Mouse (Mus musculus): ENCODE data around the gene Bicdl1. TPM values are rescaled to one million over a fixed set of nuclear protein-coding genes. Genes with fewer than 3 reads are reported as not detected.
A peak's percentile ranks its signal among the peaks of the same experiment; 100 is the strongest.

The Bicdl1 gene
- polyA plus RNA-seq, 1 experiment from 2014 or later: 25.5 TPM

- Histone ChIP-seq H3K4me3 (no peak overlapping the region), H3K4me1 (0 out of 2 replicates have a peak, but pooled peaks cover 2% of the 10 kb centered on the region), H3K4me2 (replicated peaks) (no peak overlapping the region), H3K27ac (replicated peaks) (no peak overlapping the region), H3K9ac (replicated peaks) (no peak overlapping the region), H3K27me3 (no peaks in the 10 kb centered on the region), H3K9me3 (no peaks in the 10 kb centered on the region), H3K36me3 (no peaks in the 10 kb centered on the region)
- WGBS: 86% methylated on average over 21 of the region's 21 CpGs
- ATAC-seq (replicated peaks): no peak
Measured at GRCm38 (mm10) chr5:115722188-115722959, 9.0 kb downstream of the Bicdl1 start.

- ATAC-seq (replicated peaks): no peak
- H3K4me2 ChIP-seq (replicated peaks): no peak overlapping the region
- 41% methylated on average over 3 of the region's 3 CpGs for WGBS
- H3K36me3 ChIP-seq: no peaks in the 10 kb centered on the region
- H3K27ac ChIP-seq (replicated peaks): no peak overlapping the region
- H3K9me3 ChIP-seq: no peaks in the 10 kb centered on the region
- no peaks in the 10 kb centered on the region for H3K4me1 ChIP-seq
- no peak overlapping the region for H3K9ac ChIP-seq (replicated peaks)
- no peaks in the 10 kb centered on the region for H3K27me3 ChIP-seq
- H3K4me3 ChIP-seq: no peak overlapping the region
Measured at GRCm38 (mm10) chr5:115720761-115721160, 10.7 kb downstream of the Bicdl1 start.

- Histone ChIP-seq H3K9me3 (no peaks in the 10 kb centered on the region), H3K4me2 (replicated peaks) (no peak overlapping the region), H3K36me3 (no peaks in the 10 kb centered on the region), H3K9ac (replicated peaks) (no peak overlapping the region), H3K27ac (replicated peaks) (no peak overlapping the region), H3K4me3 (no peak overlapping the region), H3K4me1 (no peaks in the 10 kb centered on the region), H3K27me3 (no peaks in the 10 kb centered on the region)
- 93% methylated on average over 3 of the region's 3 CpGs for WGBS
- no peak for ATAC-seq (replicated peaks)
Measured at GRCm38 (mm10) chr5:115717693-115718092, 13.7 kb downstream of the Bicdl1 start.

- WGBS: 88% methylated on average over 3 of the region's 3 CpGs
- H3K4me2 ChIP-seq (replicated peaks): no peak overlapping the region
- no peaks in the 10 kb centered on the region for H3K9me3 ChIP-seq
- H3K9ac ChIP-seq (replicated peaks): no peak overlapping the region
- H3K4me1 ChIP-seq: no peaks in the 10 kb centered on the region; the same call in 1 of the 2 replicates
- H3K27me3 ChIP-seq: no peaks in the 10 kb centered on the region
- no peaks in the 10 kb centered on the region for H3K36me3 ChIP-seq
- ATAC-seq (replicated peaks): no peak
- no peak overlapping the region for H3K4me3 ChIP-seq
- no peak overlapping the region for H3K27ac ChIP-seq (replicated peaks)
Measured at GRCm38 (mm10) chr5:115717106-115717505, 14.3 kb downstream of the Bicdl1 start.

- Histone ChIP-seq H3K4me2 (replicated peaks) (no peak overlapping the region), H3K4me1 (peaks cover 5% of the 10 kb centered on the region; the same call in 1 of the 2 replicates), H3K9ac (replicated peaks) (no peak overlapping the region), H3K4me3 (no peak overlapping the region), H3K36me3 (no peaks in the 10 kb centered on the region), H3K27me3 (no peaks in the 10 kb centered on the region), H3K27ac (replicated peaks) (no peak overlapping the region), H3K9me3 (no peaks in the 10 kb centered on the region)
- no peak for ATAC-seq (replicated peaks)
- WGBS: 73% methylated on average over 6 of the region's 6 CpGs
Measured at GRCm38 (mm10) chr5:115716426-115716825, 15.0 kb downstream of the Bicdl1 start.

- no peak overlapping the region for H3K4me3 ChIP-seq
- H3K9ac ChIP-seq (replicated peaks): no peak overlapping the region
- H3K9me3 ChIP-seq: no peaks in the 10 kb centered on the region
- no peak overlapping the region for H3K27ac ChIP-seq (replicated peaks)
- ATAC-seq (replicated peaks): no peak
- no peaks in the 10 kb centered on the region for H3K36me3 ChIP-seq
- H3K4me1 ChIP-seq: peaks cover 5% of the 10 kb centered on the region; the same call in 1 of the 2 replicates
- 90% methylated on average over 7 of the region's 7 CpGs for WGBS
- no peaks in the 10 kb centered on the region for H3K27me3 ChIP-seq
- no peak overlapping the region for H3K4me2 ChIP-seq (replicated peaks)
Measured at GRCm38 (mm10) chr5:115714761-115715160, 16.7 kb downstream of the Bicdl1 start.

GRCm38 (mm10) chr5:115712487-115712886 is 18.9 kb downstream of the Bicdl1 start:
- 73% methylated on average over 6 of the region's 6 CpGs for WGBS
- H3K4me1 ChIP-seq: peaks cover 5% of the 10 kb centered on the region; the same call in 1 of the 2 replicates
- no peaks in the 10 kb centered on the region for H3K27me3 ChIP-seq
- no peak overlapping the region for H3K9ac ChIP-seq (replicated peaks)
- no peak overlapping the region for H3K4me2 ChIP-seq (replicated peaks)
- H3K9me3 ChIP-seq: no peaks in the 10 kb centered on the region
- no peak overlapping the region for H3K27ac ChIP-seq (replicated peaks)
- H3K4me3 ChIP-seq: no peak overlapping the region
- no peak for ATAC-seq (replicated peaks)
- no peaks in the 10 kb centered on the region for H3K36me3 ChIP-seq

- no peak overlapping the region for H3K4me3 ChIP-seq
- no peaks in the 10 kb centered on the region for H3K36me3 ChIP-seq
- no peaks in the 10 kb centered on the region for H3K9me3 ChIP-seq
- peaks cover 5% of the 10 kb centered on the region; the same call in 1 of the 2 replicates for H3K4me1 ChIP-seq
- no peak overlapping the region for H3K4me2 ChIP-seq (replicated peaks)
- peak; percentile 53; the same call in 1 of the 2 replicates for ATAC-seq (replicated peaks)
- 0 out of 2 replicates have a peak overlapping the region, but pooled peaks have one; percentile 11 for H3K27ac ChIP-seq (replicated peaks)
- 58% methylated on average over 11 of the region's 11 CpGs for WGBS
- H3K27me3 ChIP-seq: no peaks in the 10 kb centered on the region
- H3K9ac ChIP-seq (replicated peaks): no peak overlapping the region
Measured at GRCm38 (mm10) chr5:115711636-115712419, 19.6 kb downstream of the Bicdl1 start.

- whole genome bisulfite sequencing: 89% methylated on average over 4 of the region's 4 CpGs
- no peak overlapping the region for H3K4me2 ChIP-seq (replicated peaks)
- no peak overlapping the region for H3K9ac ChIP-seq (replicated peaks)
- H3K4me3 ChIP-seq: no peak overlapping the region
- no peaks in the 10 kb centered on the region for H3K36me3 ChIP-seq
- no peak overlapping the region for H3K27ac ChIP-seq (replicated peaks)
- H3K4me1 ChIP-seq: peaks cover 5% of the 10 kb centered on the region; the same call in 1 of the 2 replicates
- H3K9me3 ChIP-seq: no peaks in the 10 kb centered on the region
- H3K27me3 ChIP-seq: no peaks in the 10 kb centered on the region
- ATAC-seq (replicated peaks): no peak
Measured at GRCm38 (mm10) chr5:115710171-115710570, 21.2 kb downstream of the Bicdl1 start.

- H3K27me3 ChIP-seq: no peaks in the 10 kb centered on the region
- no peak for ATAC-seq (replicated peaks)
- H3K4me3 ChIP-seq: no peak overlapping the region
- no peaks in the 10 kb centered on the region for H3K36me3 ChIP-seq
- peaks cover 5% of the 10 kb centered on the region; the same call in 1 of the 2 replicates for H3K4me1 ChIP-seq
- 81% methylated on average over 3 of the region's 3 CpGs for WGBS
- no peak overlapping the region for H3K9ac ChIP-seq (replicated peaks)
- H3K27ac ChIP-seq (replicated peaks): no peak overlapping the region
- H3K4me2 ChIP-seq (replicated peaks): no peak overlapping the region
- H3K9me3 ChIP-seq: no peaks in the 10 kb centered on the region
Measured at GRCm38 (mm10) chr5:115708930-115709329, 22.5 kb downstream of the Bicdl1 start.

GRCm38 (mm10) chr5:115701981-115702380 is 29.4 kb downstream of the Bicdl1 start:
- Histone ChIP-seq H3K27ac (replicated peaks) (no peak overlapping the region), H3K36me3 (no peaks in the 10 kb centered on the region), H3K4me1 (no peaks in the 10 kb centered on the region), H3K27me3 (no peaks in the 10 kb centered on the region), H3K4me3 (no peak overlapping the region), H3K9ac (replicated peaks) (no peak overlapping the region), H3K9me3 (no peaks in the 10 kb centered on the region), H3K4me2 (replicated peaks) (no peak overlapping the region)
- 68% methylated on average over 3 of the region's 3 CpGs for WGBS
- ATAC-seq (replicated peaks): no peak

- Histone ChIP-seq H3K4me3 (no peak overlapping the region), H3K9ac (replicated peaks) (no peak overlapping the region), H3K4me1 (no peaks in the 10 kb centered on the region), H3K9me3 (no peaks in the 10 kb centered on the region), H3K27ac (replicated peaks) (no peak overlapping the region), H3K4me2 (replicated peaks) (no peak overlapping the region), H3K27me3 (no peaks in the 10 kb centered on the region), H3K36me3 (no peaks in the 10 kb centered on the region)
- WGBS: 90% methylated on average over 4 of the region's 4 CpGs
- ATAC-seq (replicated peaks): no peak
Measured at GRCm38 (mm10) chr5:115701215-115701614, 30.2 kb downstream of the Bicdl1 start.

Data from forebrain, embryonic 15.5 days (tissue).